Mouse (Mus musculus) brain, embryonic 14.5 days (tissue): ENCODE data around the gene St8sia4.

ENCODE experiments used
- CTCF ChIP-seq: fragments of 200-500 bp; IDR thresholded peaks from 2 replicates; pipeline ENCODE4 v1.5.1; 2012; ENCODE audit warnings: inconsistent platforms, mild to moderate bottlenecking, moderate library complexity, borderline replicate concordance; ENCODE audit not compliant: insufficient read depth, insufficient read length; ENCODE audit errors: extremely low read depth
- POLR2A ChIP-seq: fragments of 200-500 bp; IDR thresholded peaks from 2 replicates; pipeline ENCODE4 v1.6.1; 2012; ENCODE audit warnings: mild to moderate bottlenecking, inconsistent platforms, borderline replicate concordance; ENCODE audit not compliant: poor library complexity, insufficient read depth, insufficient read length, severe bottlenecking; ENCODE audit errors: extremely low read depth

- TF ChIP-seq POLR2A, result no peak
- no peak for TF ChIP-seq CTCF
These were observed 84.1 kb downstream of the St8sia4 start for GRCm38 (mm10) chr1:95583310-95583709.
